Mouse (Mus musculus) kidney, postnatal 25 days (tissue): Measurements from ENCODE around the gene Lat.
"Not testable (repeated sequence)": the region's sequence is repeated elsewhere in the genome, so short reads cannot be mapped to it uniquely, and the experiment has no call there.

Experiments used
- DNase-seq, 2 experiments: peaks; one replicate each; pipeline ENCODE4 v3.0.0; 2021; ENCODE audit warnings: mixed read lengths in 2 of 2

The Lat gene

DNA sequence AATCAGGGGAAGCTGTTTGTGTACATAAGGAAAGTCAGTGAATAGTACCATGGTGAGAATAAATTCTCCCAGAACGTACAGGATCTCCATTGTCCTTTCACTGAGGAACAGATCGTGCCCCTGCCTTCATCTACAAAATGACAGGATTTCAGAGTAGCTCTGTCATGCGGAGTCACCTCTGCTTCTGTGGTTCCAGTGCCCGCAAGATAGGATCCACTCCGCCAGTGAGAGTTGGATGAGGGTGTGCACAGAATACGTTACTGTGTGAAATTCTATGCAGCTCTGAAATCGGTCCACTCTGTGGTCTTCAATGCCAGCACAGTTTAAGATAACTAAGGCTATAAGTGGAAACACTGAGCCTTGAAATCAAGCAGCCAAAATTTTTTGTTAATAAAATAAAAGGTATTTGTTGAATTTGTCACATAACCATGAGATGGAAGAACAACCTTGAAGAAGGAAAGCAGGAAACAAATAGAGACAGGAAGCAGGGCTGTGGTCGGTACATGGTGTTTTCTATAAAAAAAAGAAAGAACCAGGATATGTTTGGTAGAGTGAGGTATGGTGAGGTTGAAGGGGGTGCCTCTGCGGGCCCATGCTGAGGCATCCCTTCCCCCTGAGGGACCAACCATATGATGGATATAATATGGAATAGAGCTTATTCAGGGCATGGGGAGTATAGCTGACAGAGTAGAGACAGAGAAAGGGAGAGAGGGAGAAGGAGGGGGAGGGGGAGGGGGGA, 39.3 kb downstream of the Lat start:
- no peak for DNase-seq

DNA sequence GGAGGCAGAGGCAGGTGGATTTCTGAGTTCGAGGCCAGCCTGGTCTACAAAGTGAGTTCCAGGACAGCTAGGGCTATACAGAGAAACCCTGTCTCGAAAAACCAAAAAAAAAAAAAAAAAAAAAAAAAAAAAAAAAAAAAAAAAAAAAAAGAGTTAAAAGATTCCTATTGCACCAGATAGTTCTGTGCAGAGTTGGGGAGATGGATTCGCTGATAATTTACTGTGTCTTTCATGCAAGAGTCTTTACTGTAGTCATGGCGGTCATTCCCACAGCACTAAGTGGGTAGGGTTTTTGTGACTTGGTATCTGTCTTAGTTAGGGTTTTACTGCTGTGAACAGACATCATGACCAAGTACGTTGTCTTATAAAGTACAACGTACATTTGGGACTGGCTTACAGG, 40.5 kb downstream of the Lat start:
- DNase-seq: not testable (repeated sequence)

DNA sequence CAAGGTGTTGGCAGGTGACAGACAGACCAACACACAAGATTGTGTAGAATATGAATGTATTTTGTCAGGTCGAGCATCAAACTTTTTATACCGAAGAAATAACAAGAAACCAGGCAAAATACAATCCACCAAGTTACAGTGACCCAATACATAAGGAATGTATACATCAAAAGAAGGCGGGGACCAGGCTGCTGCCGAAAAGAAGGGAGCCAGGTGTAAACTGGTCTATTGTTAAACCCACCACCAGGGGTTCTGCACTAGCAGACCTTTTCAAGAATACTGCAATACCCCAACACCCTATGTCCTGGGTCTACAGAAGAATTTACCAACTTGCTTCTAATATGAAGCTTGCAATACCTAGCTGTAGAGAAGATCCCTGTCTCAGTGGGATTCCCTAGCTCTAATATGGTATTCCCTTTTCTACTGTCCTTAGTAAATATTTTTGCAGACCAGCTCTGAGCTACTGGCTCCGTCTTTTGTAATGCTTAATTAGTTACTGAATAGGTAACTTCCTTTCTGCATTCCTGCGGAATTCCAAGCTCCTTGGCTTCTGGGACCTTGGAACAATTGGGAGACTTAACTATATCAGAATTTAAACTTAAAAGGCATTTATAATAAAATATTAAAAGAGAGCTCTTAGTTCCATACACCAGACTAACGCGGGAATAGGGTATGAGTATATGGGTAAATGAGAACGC, 43.6 kb downstream of the Lat start:
- not testable (repeated sequence) for DNase-seq

DNA sequence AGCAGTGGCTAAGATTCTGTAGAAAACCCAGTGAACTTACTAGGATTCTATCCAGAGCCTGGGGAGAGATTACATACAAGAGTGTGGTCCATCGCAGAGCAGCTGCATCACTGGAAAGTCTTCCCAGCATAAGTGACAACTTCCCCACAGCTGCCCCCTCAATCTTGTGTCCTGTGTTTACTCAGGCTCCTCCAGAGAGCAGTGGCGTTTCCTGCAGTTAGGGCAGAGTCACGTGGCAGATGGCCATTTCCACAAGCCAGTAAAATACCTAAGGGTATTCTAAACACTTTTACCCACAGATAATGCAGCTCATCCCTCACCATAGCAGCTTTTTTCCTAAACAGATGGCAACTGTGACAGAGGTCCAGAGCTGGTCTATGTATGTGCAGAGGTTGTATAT, 44.6 kb downstream of the Lat start:
- DNase-seq: no peak

DNA sequence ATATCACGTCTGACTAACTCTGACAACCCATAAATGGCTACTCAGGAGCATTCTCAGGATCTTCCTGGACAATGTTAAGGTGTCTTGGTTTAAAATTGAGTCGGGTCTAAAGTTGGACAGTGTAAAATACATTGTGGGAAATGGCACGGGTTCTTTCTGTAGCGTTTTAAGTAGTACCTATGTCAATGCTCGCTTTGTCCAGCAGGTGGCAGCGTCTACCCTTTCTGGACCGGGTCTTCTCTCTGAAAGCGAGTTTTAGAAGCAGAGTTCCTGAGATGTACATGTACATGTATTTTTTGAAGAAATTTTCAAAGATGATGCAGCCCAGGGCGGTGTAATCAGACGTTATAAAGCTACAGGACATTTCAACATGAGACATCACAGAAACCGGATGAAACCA, 45.6 kb downstream of the Lat start:
- peak; percentile 78 to 88 for DNase-seq

DNA sequence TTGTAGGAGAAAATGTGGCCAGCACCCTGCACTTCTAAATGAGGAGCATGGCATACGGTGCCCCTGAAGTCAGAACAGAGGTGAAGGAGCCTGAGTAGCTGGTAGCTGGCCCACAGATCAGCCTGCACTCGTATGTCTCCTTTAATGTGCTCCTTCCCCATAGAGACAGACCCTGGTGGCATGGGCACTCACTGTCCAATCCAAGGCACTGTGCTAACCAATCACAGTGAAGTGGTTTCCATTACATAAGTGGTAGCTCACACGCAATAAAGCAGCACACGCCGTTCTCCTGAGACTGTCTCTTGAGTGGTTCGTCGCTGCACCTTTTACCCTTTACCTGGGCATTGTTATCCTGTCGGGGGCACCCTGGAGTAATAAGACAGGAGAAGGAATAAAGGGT, 55.1 kb downstream of the Lat start:
- no peak for DNase-seq
